Mouse (Mus musculus) megakaryocyte progenitor cell, adult 5-6 weeks (primary cell): ENCODE data around the gene Tmem230. TPM values are rescaled to one million over a fixed set of nuclear protein-coding genes. Genes with fewer than 3 reads are reported as not detected.

Experiments
- ATAC-seq: replicated peaks from 2 replicates; pipeline ENCODE4 v1.8.0; 2016; ENCODE audit warnings: mild to moderate bottlenecking, moderate TSS enrichment, inconsistent platforms; ENCODE audit not compliant: poor library complexity
- total RNA-seq, 2 experiments: library from RNA; stranded (forward) in 1 of 2; stranded (reverse) in 1 of 2; fragments of 157-497, 149-512 nt in 1 of 2; fragments of 200-1000 nt in 1 of 2; gene quantifications; 2 replicates each; pipeline versions ENCODE4 v1.2.3 to v1.2.4; 2015 to 2017

Tmem230 gene
- total RNA-seq, 2 experiments from 2014 or later = 17.2 to 64.6 TPM

- no peak for ATAC-seq
Observed at GRCm38 (mm10) chr2:132235291-132235690, 12.3 kb downstream of the Tmem230 start.

- ATAC-seq = no peak
Observed at GRCm38 (mm10) chr2:132233985-132234765, 13.4 kb downstream of the Tmem230 start.

- ATAC-seq = no peak
Observed at GRCm38 (mm10) chr2:132232413-132232945, 15.1 kb downstream of the Tmem230 start.

GRCm38 (mm10) chr2:132224359-132224758 lies 23.2 kb downstream of the Tmem230 start:
- ATAC-seq = 0 out of 2 replicates have a peak, but pooled peaks have one; percentile 44

- ATAC-seq = no peak
Observed at GRCm38 (mm10) chr2:132221611-132222073, 26.0 kb downstream of the Tmem230 start.

GRCm38 (mm10) chr2:132211995-132212656 lies 35.5 kb downstream of the Tmem230 start:
- ATAC-seq = peak; percentile 48

GRCm38 (mm10) chr2:132210806-132211312 lies 36.7 kb downstream of the Tmem230 start:
- ATAC-seq = no peak

- peak; percentile 63 for ATAC-seq
Observed at GRCm38 (mm10) chr2:132208246-132208881, 39.2 kb downstream of the Tmem230 start.

- ATAC-seq = no peak
Observed at GRCm38 (mm10) chr2:132206316-132206881, 41.2 kb downstream of the Tmem230 start.

GRCm38 (mm10) chr2:132205549-132205948 lies 42.1 kb downstream of the Tmem230 start:
- ATAC-seq = no peak

- peak; percentile 98 for ATAC-seq
Observed at GRCm38 (mm10) chr2:132203773-132204172, 43.8 kb downstream of the Tmem230 start.

GRCm38 (mm10) chr2:132203186-132203585 lies 44.4 kb downstream of the Tmem230 start:
- ATAC-seq = no peak

- no peak for ATAC-seq
Observed at GRCm38 (mm10) chr2:132198017-132198933, 49.3 kb downstream of the Tmem230 start.

GRCm38 (mm10) chr2:132195602-132196001 lies 52.0 kb downstream of the Tmem230 start:
- no peak for ATAC-seq

- no peak for ATAC-seq
Observed at GRCm38 (mm10) chr2:132190602-132191161, 56.9 kb downstream of the Tmem230 start.
